Mouse (Mus musculus) embryonic facial prominence, embryonic 14.5 days (tissue): ENCODE measurements around the gene Snta1. TPM values are rescaled to one million over a fixed set of nuclear protein-coding genes. Genes with fewer than 3 reads are reported as not detected.
"Not testable (repeated sequence)": the region's sequence is repeated elsewhere in the genome, so short reads cannot be mapped to it uniquely, and the experiment has no call there.

Experiments
- ATAC-seq: fragments of 200-750 bp; cut with Nextera tagmentation; 2 replicates; pipeline ENCODE4 v1.8.0; 2017; ENCODE audit warnings: low read depth, moderate number of reproducible peaks, moderate TSS enrichment
- DNase-seq: peaks from one replicate; pipeline ENCODE4 v3.0.0-alpha.2; 2015; ENCODE audit warnings: low spot score
- H3K27ac ChIP-seq: fragments of 300-500 bp; sonication (generic); replicated peaks from 2 replicates; pipeline ENCODE4 v1.5.1; 2014; ENCODE audit warnings: low read depth, mild to moderate bottlenecking, low read length, moderate library complexity
- H3K27me3 ChIP-seq: fragments of 300-500 bp; sonication (generic); replicated peaks from 2 replicates; pipeline ENCODE4 v1.6.1; 2014; ENCODE audit warnings: low read length; ENCODE audit not compliant: control insufficient read depth, insufficient read depth
- H3K36me3 ChIP-seq: fragments of 300-500 bp; sonication (generic); 2 replicates; pipeline ENCODE4 v1.6.1; 2014; ENCODE audit warnings: low read length, mixed read lengths; ENCODE audit not compliant: control insufficient read depth, insufficient read depth
- H3K4me1 ChIP-seq: fragments of 300-500 bp; sonication (generic); 2 replicates; pipeline ENCODE4 v1.6.1; 2014; ENCODE audit warnings: antibody characterized with exemption, low read length; ENCODE audit not compliant: control insufficient read depth, insufficient read depth
- H3K4me2 ChIP-seq: fragments of 300-500 bp; sonication (generic); 2 replicates; pipeline ENCODE4 v1.6.1; 2014; ENCODE audit warnings: low read depth, mild to moderate bottlenecking, low read length, moderate library complexity, mixed read lengths
- H3K4me3 ChIP-seq: fragments of 300-500 bp; sonication (generic); 2 replicates; pipeline ENCODE4 v1.5.1; 2014; ENCODE audit warnings: low read depth, mild to moderate bottlenecking, low read length
- H3K9ac ChIP-seq: fragments of 300-500 bp; sonication (generic); 2 replicates; pipeline ENCODE4 v1.6.1; 2014; ENCODE audit warnings: low read depth, mild to moderate bottlenecking, low read length, moderate library complexity, mixed read lengths
- H3K9me3 ChIP-seq: fragments of 300-500 bp; sonication (generic); 2 replicates; pipeline ENCODE4 v1.6.1; 2016; ENCODE audit warnings: low read length; ENCODE audit not compliant: control insufficient read depth
- WGBS: fragments of 180-500 bp; shearing (Covaris S2); extraction: QIAGEN DNeasy Blood & Tissue Kit; methylation state at CpG from one replicate; pipeline ENCODE4 v1.1.7; 2014; 5-methylcytosine and 5-hydroxymethylcytosine counted together
- polyA plus RNA-seq: library from polyadenylated mRNA; unstranded; fragments of >200 nt; fragmentation: Nextera tagmentation; extraction: Ambion mirVana; gene quantifications from 2 replicates; pipeline ENCODE4 v1.2.1, GENCODE M21; 2014

The Snta1 gene
- polyA plus RNA-seq, 1 experiment from 2014 or later: 10.4 TPM

GRCm38 (mm10) chr2:154372842-154373500 lies 34.9 kb downstream of the Snta1 start, which contains the start of gene Cdk5rap1:
Cdk5rap1 (minus strand) TSS chr2:154373010.
- Histone ChIP-seq H3K36me3 (peaks cover 18% of the 10 kb centered on the region; the same call in 1 of the 2 replicates), H3K4me3 (peak within 1 kb of the TSS; percentile 83), H3K9ac (peak within 1 kb of the TSS; percentile 94), H3K9me3 (no peaks in the 10 kb centered on the region), H3K4me2 (peak within 1 kb of the TSS; percentile 77), H3K27me3 (no peaks in the 10 kb centered on the region), H3K27ac (peak within 1 kb of the TSS; percentile 87), H3K4me1 (no peaks in the 10 kb centered on the region)
- no peak for DNase-seq
- WGBS: 11% methylated on average over 9 of the region's 9 CpGs
- peak; percentile 53; the same call in 1 of the 2 replicates for ATAC-seq

- Histone ChIP-seq H3K9ac (peak overlapping the region; percentile 94), H3K36me3 (peaks cover 23% of the 10 kb centered on the region), H3K4me3 (peak overlapping the region; percentile 83), H3K9me3 (no peaks in the 10 kb centered on the region), H3K4me2 (peak overlapping the region; percentile 77), H3K27me3 (no peaks in the 10 kb centered on the region), H3K4me1 (no peaks in the 10 kb centered on the region), H3K27ac (peak overlapping the region; percentile 87)
- peak; percentile 92 for DNase-seq
- under 1% methylated on average over 40 of the region's 42 CpGs for WGBS
- peak; percentile 94 for ATAC-seq
These were observed 35.6 kb downstream of the Snta1 start for GRCm38 (mm10) chr2:154372151-154372829.

GRCm38 (mm10) chr2:154367510-154367909 lies 40.4 kb downstream of the Snta1 start:
- H3K27ac ChIP-seq: no peak overlapping the region
- 94% methylated on average over 1 of the region's 1 CpGs for WGBS
- H3K4me2 ChIP-seq: no peak overlapping the region
- DNase-seq: no peak
- H3K27me3 ChIP-seq: no peaks in the 10 kb centered on the region
- no peak for ATAC-seq
- no peaks in the 10 kb centered on the region for H3K9me3 ChIP-seq
- H3K36me3 ChIP-seq: peaks cover 60% of the 10 kb centered on the region
- H3K4me1 ChIP-seq: no peaks in the 10 kb centered on the region
- H3K9ac ChIP-seq: no peak overlapping the region
- no peak overlapping the region for H3K4me3 ChIP-seq

GRCm38 (mm10) chr2:154354000-154354425 lies 53.9 kb downstream of the Snta1 start:
- H3K4me3 ChIP-seq: peak overlapping the region; percentile 35
- H3K4me1 ChIP-seq, H3K9me3 ChIP-seq, H3K9ac ChIP-seq, DNase-seq, H3K27me3 ChIP-seq: not testable (repeated sequence)
- peak overlapping the region; percentile 40; the same call in 1 of the 2 replicates for H3K27ac ChIP-seq
- ATAC-seq: peak; percentile 67
- H3K36me3 ChIP-seq: peaks cover 28% of the 10 kb centered on the region
- WGBS: 77% methylated on average over 14 of the region's 19 CpGs
- H3K4me2 ChIP-seq: peak overlapping the region; percentile 41

GRCm38 (mm10) chr2:154348152-154348551 lies 59.7 kb downstream of the Snta1 start:
- Histone ChIP-seq H3K27ac (no peak overlapping the region), H3K27me3 (no peaks in the 10 kb centered on the region), H3K36me3 (peaks cover 72% of the 10 kb centered on the region), H3K9ac (no peak overlapping the region), H3K4me1 (no peaks in the 10 kb centered on the region), H3K4me3 (no peak overlapping the region), H3K4me2 (no peak overlapping the region), H3K9me3 (no peaks in the 10 kb centered on the region)
- ATAC-seq: no peak
- no peak for DNase-seq
- WGBS: 91% methylated on average over 3 of the region's 3 CpGs

GRCm38 (mm10) chr2:154339356-154339755 lies 68.5 kb downstream of the Snta1 start:
- WGBS: 63% methylated on average over 2 of the region's 2 CpGs
- peaks cover 37% of the 10 kb centered on the region for H3K36me3 ChIP-seq
- no peak for DNase-seq
- H3K27me3 ChIP-seq: no peaks in the 10 kb centered on the region
- H3K27ac ChIP-seq: no peak overlapping the region
- H3K4me2 ChIP-seq: no peak overlapping the region
- ATAC-seq: no peak
- H3K4me1 ChIP-seq: no peaks in the 10 kb centered on the region
- no peak overlapping the region for H3K9ac ChIP-seq
- H3K9me3 ChIP-seq: no peaks in the 10 kb centered on the region
- H3K4me3 ChIP-seq: no peak overlapping the region

- no peak for DNase-seq
- Histone ChIP-seq H3K9ac (no peak overlapping the region), H3K27me3 (no peaks in the 10 kb centered on the region), H3K9me3 (no peaks in the 10 kb centered on the region), H3K36me3 (peaks cover 33% of the 10 kb centered on the region), H3K27ac (no peak overlapping the region), H3K4me3 (no peak overlapping the region), H3K4me1 (no peaks in the 10 kb centered on the region), H3K4me2 (no peak overlapping the region)
- no peak for ATAC-seq
- WGBS: 55% methylated on average over 1 of the region's 1 CpGs
These were observed 69.7 kb downstream of the Snta1 start for GRCm38 (mm10) chr2:154338161-154338560.

GRCm38 (mm10) chr2:154335572-154335971 lies 72.3 kb downstream of the Snta1 start:
- no peak overlapping the region for H3K4me3 ChIP-seq
- WGBS: 90% methylated on average over 2 of the region's 4 CpGs
- no peak overlapping the region for H3K4me2 ChIP-seq
- H3K27ac ChIP-seq: no peak overlapping the region
- H3K9ac ChIP-seq: no peak overlapping the region
- no peaks in the 10 kb centered on the region for H3K9me3 ChIP-seq
- H3K27me3 ChIP-seq: no peaks in the 10 kb centered on the region
- H3K36me3 ChIP-seq: peaks cover 10% of the 10 kb centered on the region; the same call in 1 of the 2 replicates
- ATAC-seq (no peak), DNase-seq (no peak)
- H3K4me1 ChIP-seq: no peaks in the 10 kb centered on the region
